Mouse (Mus musculus): ENCODE measurements around the gene Gfy.

GRCm38 (mm10) chr7:45127700-45128224 is 51.6 kb downstream of the Gfy start:
- TF ChIP-seq CTCF (IDR thresholded peaks at IDR 0.05; ENCODE audit: low read depth) (no peak), EP300 (optimal IDR thresholded peaks at IDR 0.05) (no peak)
